19 mouse cellular contexts compared by ENCODE assay signal in the genomic region with DNA sequence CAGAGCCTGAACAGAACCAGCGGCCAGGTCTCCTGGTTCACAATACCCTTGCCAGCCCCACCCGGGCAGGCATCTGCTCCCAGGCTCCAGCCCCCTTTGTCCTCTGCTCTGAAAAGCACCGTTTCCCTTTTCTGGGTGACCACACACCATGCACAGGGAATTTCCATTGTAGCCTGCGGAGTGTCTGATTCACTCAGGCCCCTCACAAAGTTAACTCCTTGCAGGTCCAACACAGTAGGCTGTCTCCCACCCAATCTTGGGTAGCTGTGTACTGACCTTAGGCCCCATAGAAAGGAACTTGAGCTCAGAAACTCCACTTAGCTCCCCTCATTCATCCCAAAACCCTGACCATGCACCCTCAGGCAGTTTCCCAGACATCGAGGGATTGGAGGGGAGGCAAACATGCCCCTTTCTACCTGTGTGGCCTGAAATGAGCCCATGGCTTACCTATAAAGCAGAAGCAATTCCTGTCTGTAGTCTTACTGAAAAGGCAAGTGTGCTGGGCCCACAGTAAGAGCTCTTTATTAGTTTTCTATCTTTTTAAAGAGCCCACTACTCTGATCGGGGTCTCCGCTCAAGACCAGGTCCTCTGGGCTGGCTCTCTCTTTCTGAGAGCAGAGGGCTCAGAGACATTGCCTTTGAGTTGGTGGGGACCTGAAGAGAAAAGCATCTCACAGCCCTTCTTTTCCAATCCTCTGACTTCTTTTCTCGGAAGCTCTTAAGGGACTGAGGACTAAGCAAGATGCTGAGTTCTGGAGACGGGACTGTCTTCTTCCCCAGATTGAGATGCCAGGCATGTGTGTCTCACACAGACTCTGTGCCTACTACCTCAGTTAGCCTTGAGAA. TPM values are rescaled to one million over a fixed set of nuclear protein-coding genes. Genes with fewer than 3 reads are reported as not detected.
A peak's percentile ranks its signal among the peaks of the same experiment; 100 is the strongest.
DNase-seq lines count a peak whose midpoint lies in the region; ATAC-seq and TF ChIP-seq lines count a peak whose summit lies in the region.
"Had no signal": no experiment of that assay in that cellular context is flagged by ENCODE, and none has a peak within 500 bp of the region (broad histone marks: within the 10 kb centered on the region; RNA-seq: fewer than 3 reads in every experiment).

No protein-coding gene starts in this region.

- ATAC-seq in forebrain, embryonic 13.5 days = no peak
- no peak for ATAC-seq in liver, embryonic 15.5 days (ENCODE audit: insufficient read depth)
- ATAC-seq in liver, embryonic 11.5 days (replicated peaks; ENCODE audit: low FRiP score) = no peak
- no peak for ATAC-seq in liver, postnatal 0 days
- ATAC-seq: CD4-positive, CD25-positive, alpha-beta regulatory T cell, adult 4 months; intestine, postnatal 0 days had no signal

- peaks cover 20% of the 10 kb centered on the region for H3K4me1 ChIP-seq in forebrain, embryonic 10.5 days
- no peaks in the 10 kb centered on the region for H3K4me1 ChIP-seq in forebrain, embryonic 13.5 days
- H3K4me1 ChIP-seq in liver, embryonic 15.5 days (replicated peaks) = peaks cover 52% of the 10 kb centered on the region
- H3K4me1 ChIP-seq in liver, embryonic 11.5 days (replicated peaks; ENCODE audit: control insufficient read depth, insufficient read depth, low read length) = peaks cover 13% of the 10 kb centered on the region
- H3K4me1 ChIP-seq in liver, postnatal 0 days (ENCODE audit: insufficient read depth) = peaks cover 20% of the 10 kb centered on the region
- H3K4me1 ChIP-seq: hindbrain, embryonic 15.5 days had no signal

- peak overlapping the region; percentile 40; the same call in 1 of the 2 replicates for H3K27ac ChIP-seq in forebrain, embryonic 10.5 days
- no peak overlapping the region for H3K27ac ChIP-seq in forebrain, embryonic 13.5 days
- peak overlapping the region; percentile 21; the same call in 1 of the 2 replicates for H3K27ac ChIP-seq in liver, embryonic 15.5 days (replicated peaks)
- H3K27ac ChIP-seq in liver, embryonic 11.5 days (ENCODE audit: low read depth, low read length) = no peak overlapping the region
- peak overlapping the region; percentile 88 for H3K27ac ChIP-seq in liver, postnatal 0 days (ENCODE audit: low read depth)
- H3K27ac ChIP-seq: hindbrain, embryonic 15.5 days; kidney, postnatal 0 days; liver, embryonic 14.5 days had no signal

- WGBS in forebrain, embryonic 10.5 days = 62% methylated on average over 9 of the region's 9 CpGs
- 49% methylated on average over 9 of the region's 9 CpGs for WGBS in forebrain, embryonic 13.5 days
- 58% methylated on average over 9 of the region's 9 CpGs for WGBS in liver, embryonic 15.5 days (ENCODE audit: insufficient replicate concordance)
- 74% methylated on average over 9 of the region's 9 CpGs for WGBS in liver, embryonic 11.5 days
- 71% methylated on average over 9 of the region's 9 CpGs for WGBS in liver, postnatal 0 days (ENCODE audit: insufficient replicate concordance)

- H3K4me2 ChIP-seq in forebrain, embryonic 13.5 days = no peak overlapping the region
- no peak overlapping the region; the same call in 1 of the 2 replicates for H3K4me2 ChIP-seq in liver, embryonic 15.5 days
- no peak overlapping the region for H3K4me2 ChIP-seq in liver, embryonic 11.5 days
- peak overlapping the region; percentile 26; the same call in 1 of the 2 replicates for H3K4me2 ChIP-seq in liver, postnatal 0 days (ENCODE audit: low read depth, low read length)
- H3K4me2 ChIP-seq: hindbrain, embryonic 15.5 days had no signal

- no peak for DNase-seq in forebrain, embryonic 10.5 days (ENCODE audit: extremely low spot score, low spot score)
- DNase-seq in liver, embryonic 11.5 days (ENCODE audit: low spot score) = no peak
- peak; percentile 63 for DNase-seq in MEL-GATA-1-ER (ENCODE audit: extremely low read depth, low read depth)
- DNase-seq in liver, postnatal 0 days = no peak
- no peak for DNase-seq in natural killer cell, adult 2 months (ENCODE audit: low spot score in 2 of 2)
- DNase-seq in urinary bladder, adult 2 months (ENCODE audit: low spot score) = no peak
- DNase-seq: adrenal gland, adult 8-10 months; cerebellum, adult 8-10 months; gastrocnemius, postnatal 10 days; heart, postnatal 10 days; midbrain, embryonic 14.5 days; thymus, postnatal 14 days had no signal

- no peak overlapping the region for H3K4me3 ChIP-seq in forebrain, embryonic 10.5 days
- no peak overlapping the region for H3K4me3 ChIP-seq in forebrain, embryonic 13.5 days
- H3K4me3 ChIP-seq in liver, embryonic 15.5 days (replicated peaks) = no peak overlapping the region
- H3K4me3 ChIP-seq in liver, embryonic 11.5 days (ENCODE audit: low read depth, low read length) = no peak overlapping the region
- no peak overlapping the region for H3K4me3 ChIP-seq in liver, postnatal 0 days (ENCODE audit: low read depth, low read length)
- H3K4me3 ChIP-seq: hindbrain, embryonic 15.5 days had no signal

- no peaks in the 10 kb centered on the region for H3K9me3 ChIP-seq in forebrain, embryonic 10.5 days
- no peaks in the 10 kb centered on the region for H3K9me3 ChIP-seq in forebrain, embryonic 13.5 days (replicated peaks)
- no peaks in the 10 kb centered on the region for H3K9me3 ChIP-seq in liver, embryonic 15.5 days (replicated peaks)
- no peaks in the 10 kb centered on the region for H3K9me3 ChIP-seq in liver, embryonic 11.5 days (ENCODE audit: control insufficient read depth, low read length)
- no peaks in the 10 kb centered on the region for H3K9me3 ChIP-seq in liver, postnatal 0 days (ENCODE audit: low read length)
- H3K9me3 ChIP-seq: hindbrain, embryonic 15.5 days had no signal

- no peaks in the 10 kb centered on the region for H3K27me3 ChIP-seq in forebrain, embryonic 10.5 days (ENCODE audit: poor library complexity, severe bottlenecking)
- H3K27me3 ChIP-seq in forebrain, embryonic 13.5 days = 0 out of 2 replicates have a peak, but pooled peaks cover 2% of the 10 kb centered on the region
- no peaks in the 10 kb centered on the region for H3K27me3 ChIP-seq in liver, embryonic 15.5 days
- no peaks in the 10 kb centered on the region for H3K27me3 ChIP-seq in liver, embryonic 11.5 days (replicated peaks; ENCODE audit: control insufficient read depth, insufficient read depth, low read length)
- no peaks in the 10 kb centered on the region for H3K27me3 ChIP-seq in liver, postnatal 0 days (ENCODE audit: insufficient read depth, low read length)
- H3K27me3 ChIP-seq: hindbrain, embryonic 15.5 days had no signal

- no peak for TF ChIP-seq EP300 in liver, postnatal 0 days (IDR thresholded peaks at IDR 0.05; ENCODE audit: low read depth)

- no peak for TF ChIP-seq CTCF in liver, postnatal 0 days (IDR thresholded peaks at IDR 0.05; ENCODE audit: low read depth)

- H3K36me3 ChIP-seq in forebrain, embryonic 10.5 days (replicated peaks) = no peaks in the 10 kb centered on the region
- H3K36me3 ChIP-seq in forebrain, embryonic 13.5 days (ENCODE audit: poor library complexity, severe bottlenecking) = no peaks in the 10 kb centered on the region
- no peaks in the 10 kb centered on the region for H3K36me3 ChIP-seq in liver, embryonic 15.5 days (replicated peaks)
- H3K36me3 ChIP-seq in liver, embryonic 11.5 days (ENCODE audit: control insufficient read depth, insufficient read depth, low read length) = no peaks in the 10 kb centered on the region
- H3K36me3 ChIP-seq in liver, postnatal 0 days (replicated peaks; ENCODE audit: insufficient read depth, low read length) = 0 out of 2 replicates have a peak, but pooled peaks cover 2% of the 10 kb centered on the region
- H3K36me3 ChIP-seq: hindbrain, embryonic 15.5 days had no signal

- H3K9ac ChIP-seq in forebrain, embryonic 13.5 days = no peak overlapping the region
- H3K9ac ChIP-seq in liver, embryonic 15.5 days = no peak overlapping the region
- no peak overlapping the region for H3K9ac ChIP-seq in liver, embryonic 11.5 days (ENCODE audit: low read depth, low read length)
- no peak overlapping the region for H3K9ac ChIP-seq in liver, postnatal 0 days (replicated peaks)
- H3K9ac ChIP-seq: hindbrain, embryonic 15.5 days; liver, embryonic 14.5 days had no signal

RNA-seq across cellular contexts. Expression of a gene that starts 4.4 kb away (rescaled TPM):
- 2.8 and 3.1 TPM in 2 replicates for polyA plus RNA-seq in forebrain, embryonic 10.5 days (2016; fragmentation: Nextera tagmentation; extraction: Ambion mirVana)
- polyA plus RNA-seq in forebrain, embryonic 13.5 days (2015; fragmentation: Nextera tagmentation; extraction: Ambion mirVana) = 2.5 and 2.8 TPM in 2 replicates
- polyA plus RNA-seq in liver, embryonic 15.5 days (2015; fragmentation: Nextera tagmentation; extraction: Ambion mirVana) = 25.9 and 26.9 TPM in 2 replicates
- polyA plus RNA-seq in liver, embryonic 11.5 days (2014; fragmentation: Nextera tagmentation; extraction: Ambion mirVana) = 19.5 and 22.7 TPM in 2 replicates
- polyA plus RNA-seq in liver, postnatal 0 days (2015; fragmentation: Nextera tagmentation; extraction: Ambion mirVana) = 31.7 and 35.5 TPM in 2 replicates
- polyA plus RNA-seq in urinary bladder, adult 2 months (2012; rRNA removed) = 17.7 and 21.0 TPM in 2 replicates

RNA-seq across cellular contexts. Expression of a gene that starts 16.4 kb away (rescaled TPM):
- 17.8 and 17.9 TPM in 2 replicates for polyA plus RNA-seq in forebrain, embryonic 10.5 days (2016; fragmentation: Nextera tagmentation; extraction: Ambion mirVana)
- 19.7 and 21.0 TPM in 2 replicates for polyA plus RNA-seq in forebrain, embryonic 13.5 days (2015; fragmentation: Nextera tagmentation; extraction: Ambion mirVana)
- polyA plus RNA-seq in liver, embryonic 15.5 days (2015; fragmentation: Nextera tagmentation; extraction: Ambion mirVana) = 10.9 and 13.6 TPM in 2 replicates
- polyA plus RNA-seq in liver, embryonic 11.5 days (2014; fragmentation: Nextera tagmentation; extraction: Ambion mirVana) = 19.6 and 20.0 TPM in 2 replicates
- polyA plus RNA-seq in liver, postnatal 0 days (2015; fragmentation: Nextera tagmentation; extraction: Ambion mirVana) = 7.2 TPM in 2 replicates
- 63.7 and 87.4 TPM in 2 replicates for polyA plus RNA-seq in urinary bladder, adult 2 months (2012; rRNA removed)

RNA-seq across cellular contexts. Expression of a gene that starts 31.3 kb away (rescaled TPM):
- polyA plus RNA-seq in forebrain, embryonic 10.5 days (2016; fragmentation: Nextera tagmentation; extraction: Ambion mirVana) = not detected in 2 replicates
- 0.23 TPM in 1 of 2 replicates, not detected in the other for polyA plus RNA-seq in forebrain, embryonic 13.5 days (2015; fragmentation: Nextera tagmentation; extraction: Ambion mirVana)
- 0.15 and 0.17 TPM in 2 replicates for polyA plus RNA-seq in liver, embryonic 15.5 days (2015; fragmentation: Nextera tagmentation; extraction: Ambion mirVana)
- 1.2 and 5.0 TPM in 2 replicates for polyA plus RNA-seq in liver, embryonic 11.5 days (2014; fragmentation: Nextera tagmentation; extraction: Ambion mirVana)
- polyA plus RNA-seq in liver, postnatal 0 days (2015; fragmentation: Nextera tagmentation; extraction: Ambion mirVana) = 0.04 TPM in 2 replicates
- polyA plus RNA-seq in urinary bladder, adult 2 months (2012; rRNA removed) = 0.04 TPM in 2 replicates
- polyA plus RNA-seq: CD4-positive, CD25-positive, alpha-beta regulatory T cell, adult 4 months; hindbrain, embryonic 15.5 days; intestine, postnatal 0 days; midbrain, embryonic 14.5 days had no signal

RNA-seq across cellular contexts. Expression of a gene that starts 32.8 kb away (rescaled TPM):
- 361 TPM in 2 replicates for polyA plus RNA-seq in forebrain, embryonic 10.5 days (2016; fragmentation: Nextera tagmentation; extraction: Ambion mirVana)
- polyA plus RNA-seq in forebrain, embryonic 13.5 days (2015; fragmentation: Nextera tagmentation; extraction: Ambion mirVana) = 276 and 277 TPM in 2 replicates
- 138 and 146 TPM in 2 replicates for polyA plus RNA-seq in liver, embryonic 15.5 days (2015; fragmentation: Nextera tagmentation; extraction: Ambion mirVana)
- polyA plus RNA-seq in liver, embryonic 11.5 days (2014; fragmentation: Nextera tagmentation; extraction: Ambion mirVana) = 324 and 347 TPM in 2 replicates
- polyA plus RNA-seq in liver, postnatal 0 days (2015; fragmentation: Nextera tagmentation; extraction: Ambion mirVana) = 109 and 112 TPM in 2 replicates
- polyA plus RNA-seq in urinary bladder, adult 2 months (2012; rRNA removed) = 166 and 178 TPM in 2 replicates

RNA-seq across cellular contexts. Expression of a gene that starts 51.2 kb away (rescaled TPM):
- polyA plus RNA-seq in forebrain, embryonic 10.5 days (2016; fragmentation: Nextera tagmentation; extraction: Ambion mirVana) = 4.9 and 5.2 TPM in 2 replicates
- polyA plus RNA-seq in forebrain, embryonic 13.5 days (2015; fragmentation: Nextera tagmentation; extraction: Ambion mirVana) = 0.72 and 1.8 TPM in 2 replicates
- 1.1 TPM in 2 replicates for polyA plus RNA-seq in liver, embryonic 15.5 days (2015; fragmentation: Nextera tagmentation; extraction: Ambion mirVana)
- polyA plus RNA-seq in liver, embryonic 11.5 days (2014; fragmentation: Nextera tagmentation; extraction: Ambion mirVana) = 1.4 and 2.0 TPM in 2 replicates
- polyA plus RNA-seq in liver, postnatal 0 days (2015; fragmentation: Nextera tagmentation; extraction: Ambion mirVana) = 1.6 and 1.8 TPM in 2 replicates
- polyA plus RNA-seq in urinary bladder, adult 2 months (2012; rRNA removed) = 0.56 and 0.81 TPM in 2 replicates

Comparison
In these comparisons a context has a peak if more than half of its experiments do, and no peak if none do; other contexts are left out.
1. H3K27ac ChIP-seq: peak in forebrain, embryonic 10.5 days (single experiment), liver, embryonic 15.5 days (single experiment) and liver, postnatal 0 days (single experiment); none in forebrain, embryonic 13.5 days (single experiment) and liver, embryonic 11.5 days (single experiment).